Mouse (Mus musculus) liver, postnatal 0 days (tissue): Measurements from ENCODE around the gene Ccdc9b.

Source experiments
- CTCF ChIP-seq: sonication (generic); IDR thresholded peaks from 2 replicates; pipeline ENCODE4 v1.5.1; 2016; ENCODE audit warnings: antibody characterized with exemption, low read depth
- EP300 ChIP-seq: IDR thresholded peaks from 2 replicates; pipeline ENCODE4 v1.6.1; 2016; ENCODE audit warnings: antibody characterized with exemption, low read depth, mild to moderate bottlenecking

DNA sequence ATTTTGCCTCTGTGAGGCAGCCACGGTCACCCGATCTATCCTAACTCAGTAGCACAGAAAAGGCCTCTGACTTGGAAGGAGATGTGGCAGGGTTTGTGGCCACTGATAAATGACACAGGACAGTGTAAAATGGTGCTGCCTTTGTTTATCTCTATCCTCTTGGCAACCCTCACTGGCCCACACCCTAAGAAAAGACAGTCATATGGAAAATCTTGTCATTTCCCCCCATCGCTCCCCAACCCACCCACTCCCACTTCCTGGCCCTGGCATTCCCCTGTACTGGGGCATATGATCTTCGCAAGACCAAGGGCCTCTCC is 9.7 kb downstream of the Ccdc9b start:
- TF ChIP-seq CTCF = no peak
- no peak for TF ChIP-seq EP300
